Mouse (Mus musculus): ENCODE results near the gene Bhlhe41.
A peak's percentile ranks its signal among the peaks of the same experiment; 100 is the strongest.

Gene Bhlhe41

GRCm38 (mm10) chr6:145845611-145846010 is 19.7 kb downstream of the Bhlhe41 start:
- peak in 1 of 2 experiments; percentile 41 for DNase-seq (ENCODE audit: low spot score in 2 of 2)

DNA sequence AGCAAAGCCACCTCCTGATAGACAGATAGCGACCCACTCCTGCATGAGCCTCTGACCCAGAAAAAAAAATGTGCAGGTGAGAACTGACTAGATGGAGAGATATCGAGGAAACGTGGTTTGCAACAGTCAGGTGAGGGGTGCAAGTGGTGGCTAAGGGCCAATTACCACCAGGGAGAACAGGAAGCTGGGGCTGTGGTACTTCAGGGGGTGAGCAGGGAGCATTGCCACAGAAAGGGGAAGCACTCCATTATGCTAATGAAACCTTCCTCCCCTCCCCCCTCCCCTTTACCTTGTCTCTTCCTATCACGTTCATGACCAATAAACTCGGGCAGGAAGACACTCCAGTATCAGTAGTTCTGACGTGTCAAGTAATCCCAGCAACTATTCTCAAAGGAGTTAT is 30.0 kb downstream of the Bhlhe41 start:
- DNase-seq (ENCODE audit: low spot score in 2 of 2): peak in 1 of 2 experiments; percentile 46

DNA sequence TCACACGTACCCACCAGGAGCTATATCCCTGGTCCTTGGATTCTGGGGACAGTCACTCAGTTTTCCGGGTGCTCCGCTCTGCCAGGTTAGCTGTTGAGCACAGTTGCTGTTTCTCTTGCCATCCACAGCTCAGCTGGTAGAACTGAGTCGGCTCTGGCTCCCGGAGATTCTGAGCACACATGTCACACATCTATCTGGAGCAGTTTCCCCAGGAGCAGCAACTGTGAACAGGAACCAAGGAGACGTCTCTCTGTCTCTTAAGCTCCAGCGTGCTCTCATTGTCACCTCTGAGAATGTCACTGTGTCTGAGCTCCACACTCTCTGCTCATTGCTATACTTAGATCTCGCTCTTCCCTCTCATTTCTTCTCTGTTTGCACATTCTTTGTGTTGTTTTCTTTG is 32.4 kb downstream of the Bhlhe41 start:
- no peak for DNase-seq (ENCODE audit: low spot score in 2 of 2)

- no peak for DNase-seq (ENCODE audit: low spot score in 2 of 2)
Measured at GRCm38 (mm10) chr6:145830617-145831016, 34.7 kb downstream of the Bhlhe41 start.

- DNase-seq (ENCODE audit: low spot score in 2 of 2): peak; percentile 28 to 74
Measured at GRCm38 (mm10) chr6:145830117-145830516, 35.2 kb downstream of the Bhlhe41 start.

GRCm38 (mm10) chr6:145829062-145829835 is 36.1 kb downstream of the Bhlhe41 start:
- no peak for DNase-seq (ENCODE audit: low spot score in 2 of 2)

- no peak for DNase-seq (ENCODE audit: low spot score in 2 of 2)
Measured at GRCm38 (mm10) chr6:145826305-145826704, 39.1 kb downstream of the Bhlhe41 start.

GRCm38 (mm10) chr6:145823588-145824234 is 41.6 kb downstream of the Bhlhe41 start:
- DNase-seq (ENCODE audit: low spot score in 2 of 2): no peak

DNA sequence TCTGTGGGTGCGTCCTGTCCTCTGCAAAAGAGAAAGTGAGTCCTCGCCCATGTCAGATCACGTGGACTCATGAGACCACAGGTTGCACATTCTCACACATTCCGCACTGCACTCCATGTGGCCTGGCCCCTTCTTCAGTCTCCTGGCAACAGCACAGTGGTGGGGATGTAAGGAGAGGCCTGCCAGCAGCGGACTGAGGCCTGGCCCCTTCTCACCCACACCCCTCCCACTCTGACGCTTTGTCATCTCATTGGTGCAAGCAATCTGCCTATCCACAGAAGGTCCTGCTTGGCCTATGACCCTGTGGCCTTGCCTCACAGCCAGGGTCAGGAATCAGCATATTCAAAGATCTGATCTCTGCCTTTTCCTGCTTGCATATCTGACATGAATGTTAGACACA is 42.3 kb downstream of the Bhlhe41 start:
- DNase-seq (ENCODE audit: low spot score in 2 of 2): no peak

GRCm38 (mm10) chr6:145822218-145822617 is 43.1 kb downstream of the Bhlhe41 start:
- no peak for DNase-seq (ENCODE audit: low spot score in 2 of 2)

DNA sequence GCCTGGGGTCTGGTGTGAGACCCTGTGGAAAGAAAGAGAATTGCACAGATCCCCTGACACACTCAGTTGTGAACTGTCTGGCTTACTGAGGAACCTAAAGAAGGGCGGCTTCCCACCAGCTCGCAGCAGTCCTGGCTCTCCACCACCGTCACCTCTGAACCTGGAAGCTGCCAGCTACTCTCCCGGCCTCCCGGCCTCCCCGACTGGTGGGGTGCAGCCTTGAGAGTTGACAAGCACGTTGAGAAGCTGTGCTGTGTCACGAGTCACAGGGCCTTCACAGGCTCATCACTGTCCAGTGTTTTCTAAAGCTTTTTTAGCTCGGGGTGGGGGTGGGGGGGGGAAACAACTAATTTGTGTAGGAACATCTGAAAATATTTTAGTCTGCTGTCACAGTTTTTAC is 46.2 kb downstream of the Bhlhe41 start:
- no peak for DNase-seq (ENCODE audit: low spot score in 2 of 2)

GRCm38 (mm10) chr6:145815200-145815599 is 50.2 kb downstream of the Bhlhe41 start:
- DNase-seq (ENCODE audit: low spot score in 2 of 2): no peak

- DNase-seq (ENCODE audit: low spot score in 2 of 2): no peak
Measured at GRCm38 (mm10) chr6:145811174-145811573, 54.2 kb downstream of the Bhlhe41 start.

DNA sequence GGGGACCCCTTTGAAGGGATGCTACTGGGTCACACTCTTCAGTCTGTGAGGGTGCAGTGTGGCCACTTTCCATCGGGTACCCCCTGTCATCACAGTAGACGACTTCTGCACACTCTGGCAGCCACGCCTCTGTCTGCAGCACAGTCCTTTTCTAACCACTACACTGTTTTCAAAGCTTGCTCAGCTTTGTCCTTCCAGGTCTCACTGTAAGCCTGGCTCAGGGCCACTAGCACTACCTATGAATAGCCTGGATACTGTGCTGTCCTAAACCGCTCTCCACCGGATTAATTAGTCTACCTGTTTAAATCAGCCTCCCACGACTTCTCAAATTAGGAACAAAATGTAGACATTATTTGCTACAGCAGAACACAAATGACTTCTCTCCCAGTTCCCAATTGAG is 55.3 kb downstream of the Bhlhe41 start:
- no peak for DNase-seq (ENCODE audit: low spot score in 2 of 2)

DNA sequence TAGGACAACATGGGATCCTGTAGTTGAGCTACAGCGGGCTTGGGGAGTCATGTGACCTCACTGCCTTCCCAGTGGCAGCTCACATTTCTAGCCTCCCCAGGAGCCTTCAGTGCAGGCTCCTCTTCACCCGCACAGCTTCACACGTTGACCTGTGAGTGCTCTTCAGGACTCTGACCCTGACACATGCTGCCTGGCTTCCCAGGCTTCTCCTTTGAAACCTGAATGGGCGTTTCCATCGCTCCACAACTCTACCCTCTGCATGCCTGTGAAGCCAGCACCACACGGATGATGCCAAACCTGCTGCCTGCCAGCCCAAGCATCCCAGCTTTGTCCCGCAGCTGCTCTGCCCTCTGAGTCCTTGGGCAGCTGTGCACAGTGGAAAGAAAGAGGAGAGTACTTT is 55.8 kb downstream of the Bhlhe41 start:
- DNase-seq (ENCODE audit: low spot score in 2 of 2): no peak
